Mouse (Mus musculus): Measurements from ENCODE around the gene H2-Q2. TPM values are rescaled to one million over a fixed set of nuclear protein-coding genes. Genes with fewer than 3 reads are reported as not detected.
"Not testable (repeated sequence)": the region's sequence is repeated elsewhere in the genome, so short reads cannot be mapped to it uniquely, and the experiment has no call there.

The H2-Q2 gene
- 6.4 and 6.6 TPM in 2 replicates for polyA plus RNA-seq (2012; rRNA removed)

DNA sequence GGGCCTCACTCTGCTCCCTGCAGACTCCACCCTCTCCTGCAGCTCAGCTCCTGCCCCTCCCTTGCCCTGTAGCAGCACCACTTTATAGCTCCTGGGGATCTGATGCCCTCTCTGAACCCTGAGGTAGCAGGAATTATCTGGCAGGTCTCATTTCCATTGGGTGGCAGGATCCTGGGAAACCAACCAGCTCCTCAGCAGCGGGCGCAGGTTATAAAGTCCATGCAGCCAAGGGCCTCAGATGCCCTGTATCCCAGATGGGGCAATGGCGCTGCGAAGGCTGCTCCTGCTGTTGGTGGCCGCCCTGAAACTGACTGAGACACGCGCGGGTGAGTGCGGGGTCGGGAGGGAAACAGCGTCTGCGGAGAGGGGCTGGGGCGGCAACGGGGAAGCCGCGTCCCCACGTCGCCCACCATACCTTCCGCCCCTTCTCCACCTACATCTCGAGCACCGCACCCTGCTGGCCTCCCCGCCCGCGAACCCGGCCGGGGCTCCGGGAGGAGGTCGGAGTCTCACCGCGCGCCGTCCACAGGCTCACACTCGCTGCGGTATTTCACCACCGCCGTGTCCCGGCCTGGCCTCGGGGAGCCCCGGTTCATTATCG lies at the start of gene H2-Q2:
Gene H2-Q2, plus strand, starts transcription at position 172 of the 601 bp plus-strand sequence.
- peak within 1 kb of the TSS; percentile 58 for H3K4me3 ChIP-seq (replicated peaks; ENCODE audit: extremely low read depth, low read depth, low read length)
- 2% methylated on average over 40 of the region's 40 CpGs for WGBS
- peak; percentile 18 for DNase-seq
- TF ChIP-seq CTCF (IDR thresholded peaks at IDR 0.05; ENCODE audit: insufficient read depth, low read length) (no peak), POLR2A (IDR thresholded peaks at IDR 0.05; ENCODE audit: borderline replicate concordance, extremely low read depth, low read depth, low read length) (no peak)
- H3K4me1 ChIP-seq (ENCODE audit: control insufficient read depth, insufficient read depth, low read length) = peaks cover 4% of the 10 kb centered on the region; the same call in 1 of the 2 replicates

DNA sequence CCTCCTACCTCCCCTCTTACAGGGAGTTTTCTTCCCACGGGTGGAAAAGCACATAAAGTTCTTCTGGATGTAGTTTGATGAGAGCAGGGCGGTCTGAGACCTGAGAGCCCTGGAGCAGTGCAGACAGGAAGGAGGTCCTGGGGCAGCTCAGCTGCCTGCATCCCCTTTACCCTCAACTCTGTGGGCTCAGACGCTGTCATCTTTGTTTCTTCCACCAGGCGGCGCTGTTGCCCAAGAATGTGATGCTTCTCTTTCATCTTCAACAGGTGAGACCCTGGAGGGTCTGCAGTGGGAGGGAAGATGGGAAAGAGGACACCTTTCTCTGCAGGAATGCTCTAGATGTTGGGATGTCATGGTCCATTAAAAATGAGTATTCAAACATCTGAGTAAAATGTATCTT lies 46.2 kb upstream of the H2-Q2 start:
- H3K4me3 ChIP-seq (replicated peaks; ENCODE audit: extremely low read depth, low read depth, low read length); H3K4me1 ChIP-seq (ENCODE audit: control insufficient read depth, insufficient read depth, low read length): not testable (repeated sequence)
- DNase-seq = peak; percentile 77
- WGBS = 1% methylated on average over 5 of the region's 5 CpGs
- TF ChIP-seq CTCF (IDR thresholded peaks at IDR 0.05; ENCODE audit: insufficient read depth, low read length) = peak; percentile 63

DNA sequence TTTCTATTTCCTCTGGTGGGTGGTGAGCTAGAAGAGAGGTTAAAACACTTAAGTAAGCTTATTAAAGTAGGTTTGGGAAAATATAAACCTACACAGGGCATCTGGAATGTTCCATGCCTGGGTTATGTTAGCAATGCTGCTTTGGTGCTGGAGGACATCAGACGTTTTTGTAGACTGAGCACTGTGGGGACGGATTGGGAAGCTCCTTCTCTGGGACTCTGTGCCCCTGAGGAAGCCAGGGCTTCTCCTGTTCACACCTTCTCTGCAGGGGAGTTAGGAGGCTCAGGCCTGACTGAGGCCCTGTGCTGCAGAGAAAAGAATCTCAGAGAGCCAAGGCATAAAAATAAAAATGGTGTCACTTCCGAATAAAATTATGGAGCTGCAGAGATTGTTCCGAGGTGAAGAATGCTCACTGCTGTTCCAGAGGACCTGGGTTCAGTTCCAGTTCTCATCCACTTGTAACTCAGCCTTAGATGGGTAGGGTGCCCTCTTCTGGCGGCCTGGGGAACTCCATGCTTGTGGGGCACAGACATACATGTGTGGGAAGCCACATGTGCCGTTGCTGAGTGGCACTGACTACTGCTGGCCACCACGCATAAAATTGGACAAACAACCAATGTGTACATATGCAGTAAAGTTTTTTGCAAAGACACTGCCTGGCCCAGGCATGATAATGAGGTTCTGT lies 41.6 kb upstream of the H2-Q2 start:
- not testable (repeated sequence) for H3K4me1 ChIP-seq (ENCODE audit: control insufficient read depth, insufficient read depth, low read length); H3K4me3 ChIP-seq (replicated peaks; ENCODE audit: extremely low read depth, low read depth, low read length); DNase-seq
- WGBS = 81% methylated on average over 7 of the region's 7 CpGs

DNA sequence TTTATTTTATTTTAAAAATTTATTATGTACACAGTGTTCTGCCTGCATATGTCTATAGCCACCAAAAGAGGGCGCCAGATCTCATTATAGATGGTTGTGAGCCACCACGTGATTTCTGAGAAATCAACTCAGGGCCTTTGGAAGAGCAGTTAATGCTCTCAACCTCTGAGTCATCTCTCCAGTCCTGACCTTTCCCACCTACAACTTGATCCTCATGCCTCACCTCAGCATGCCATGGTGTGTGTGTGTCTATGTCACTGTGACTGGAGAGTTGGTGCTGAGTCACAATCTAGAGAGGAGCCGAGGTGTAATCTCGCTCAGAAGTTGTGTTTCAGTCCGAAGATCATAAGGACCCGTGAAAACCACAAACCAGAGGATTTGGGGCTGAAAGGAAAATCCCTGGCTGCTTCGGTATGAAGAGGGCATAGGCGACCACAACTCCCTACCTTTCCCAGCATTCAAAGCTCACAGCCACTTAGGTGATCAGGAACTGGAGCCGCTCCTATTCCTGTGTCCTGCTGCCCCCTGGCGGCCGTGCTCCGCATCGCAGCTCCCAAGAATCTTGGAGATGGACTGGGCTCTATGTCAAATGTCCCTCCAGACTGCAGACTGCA lies 40.3 kb upstream of the H2-Q2 start:
- Histone ChIP-seq H3K4me3 (replicated peaks; ENCODE audit: extremely low read depth, low read depth, low read length) (peak overlapping the region; percentile 52), H3K4me1 (ENCODE audit: control insufficient read depth, insufficient read depth, low read length) (0 out of 2 replicates have a peak, but pooled peaks cover 2% of the 10 kb centered on the region)
- 18% methylated on average over 13 of the region's 13 CpGs for WGBS
- peak; percentile 97 for DNase-seq
- TF ChIP-seq CTCF (IDR thresholded peaks at IDR 0.05; ENCODE audit: insufficient read depth, low read length) (peak; percentile 80), POLR2A (IDR thresholded peaks at IDR 0.05; ENCODE audit: borderline replicate concordance, extremely low read depth, low read depth, low read length) (no peak)

DNA sequence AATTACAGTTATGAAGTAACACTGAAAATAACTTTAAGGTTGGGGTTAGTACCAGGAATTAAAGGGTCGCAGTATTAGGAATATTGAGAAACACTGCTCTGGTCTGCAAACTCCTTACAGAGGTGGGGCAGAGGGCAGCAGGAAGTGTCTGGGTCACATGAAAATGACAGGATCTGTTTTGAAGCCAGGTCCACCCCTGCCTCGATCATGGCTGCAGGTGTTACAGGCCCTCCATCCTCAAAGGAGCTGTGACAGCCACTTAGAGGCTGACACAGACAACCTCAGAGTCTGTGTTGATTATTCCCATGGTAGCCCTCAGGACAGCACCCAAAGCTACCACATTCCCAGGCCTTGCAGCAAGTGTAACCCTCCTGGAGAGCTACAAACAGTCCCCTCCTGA lies 38.8 kb upstream of the H2-Q2 start:
- WGBS = 58% methylated on average over 2 of the region's 2 CpGs
- TF ChIP-seq CTCF (IDR thresholded peaks at IDR 0.05; ENCODE audit: insufficient read depth, low read length) (no peak), POLR2A (IDR thresholded peaks at IDR 0.05; ENCODE audit: borderline replicate concordance, extremely low read depth, low read depth, low read length) (no peak)

DNA sequence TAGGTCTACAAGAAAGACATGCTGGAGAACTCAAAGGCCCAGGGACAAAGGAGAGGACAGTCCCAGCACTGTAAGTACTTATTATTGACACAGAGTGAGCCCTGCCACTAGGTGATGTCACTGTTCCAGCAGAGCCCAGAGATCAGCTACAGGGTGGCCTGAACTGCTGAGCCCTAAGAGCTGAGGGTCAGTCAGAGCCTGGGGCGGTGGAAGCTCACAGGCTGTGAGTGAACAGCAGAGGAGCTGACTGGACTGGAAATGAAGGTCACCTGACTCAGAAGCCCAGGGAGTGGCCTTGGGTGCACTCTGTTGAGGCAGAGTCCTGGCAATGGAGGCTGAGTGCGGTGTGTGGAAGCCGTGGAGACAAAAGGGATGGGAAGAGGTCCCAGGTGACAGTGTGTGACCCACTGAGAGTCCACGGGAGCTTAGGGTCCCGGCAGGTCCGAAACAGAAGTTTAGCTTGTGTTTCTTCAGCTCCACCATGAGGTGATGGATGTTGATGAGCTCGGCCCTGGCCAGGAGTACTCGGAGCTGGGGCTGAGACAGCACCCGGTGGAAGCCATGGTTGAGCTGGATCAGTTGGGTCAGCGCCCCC lies 38.2 kb upstream of the H2-Q2 start:
- DNase-seq = no peak
- no peak overlapping the region for H3K4me3 ChIP-seq (replicated peaks; ENCODE audit: extremely low read depth, low read depth, low read length)
- TF ChIP-seq POLR2A (IDR thresholded peaks at IDR 0.05; ENCODE audit: borderline replicate concordance, extremely low read depth, low read depth, low read length) (no peak), CTCF (IDR thresholded peaks at IDR 0.05; ENCODE audit: insufficient read depth, low read length) (no peak)
- WGBS = 81% methylated on average over 10 of the region's 10 CpGs
- H3K4me1 ChIP-seq (ENCODE audit: control insufficient read depth, insufficient read depth, low read length) = 0 out of 2 replicates have a peak, but pooled peaks cover 2% of the 10 kb centered on the region

More for the DNA sequence above, 38.8 kb upstream of the H2-Q2 start:
- 0 out of 2 replicates have a peak, but pooled peaks cover 2% of the 10 kb centered on the region for H3K4me1 ChIP-seq (ENCODE audit: control insufficient read depth, insufficient read depth, low read length)
- no peak for DNase-seq
- H3K4me3 ChIP-seq (replicated peaks; ENCODE audit: extremely low read depth, low read depth, low read length) = no peak overlapping the region

DNA sequence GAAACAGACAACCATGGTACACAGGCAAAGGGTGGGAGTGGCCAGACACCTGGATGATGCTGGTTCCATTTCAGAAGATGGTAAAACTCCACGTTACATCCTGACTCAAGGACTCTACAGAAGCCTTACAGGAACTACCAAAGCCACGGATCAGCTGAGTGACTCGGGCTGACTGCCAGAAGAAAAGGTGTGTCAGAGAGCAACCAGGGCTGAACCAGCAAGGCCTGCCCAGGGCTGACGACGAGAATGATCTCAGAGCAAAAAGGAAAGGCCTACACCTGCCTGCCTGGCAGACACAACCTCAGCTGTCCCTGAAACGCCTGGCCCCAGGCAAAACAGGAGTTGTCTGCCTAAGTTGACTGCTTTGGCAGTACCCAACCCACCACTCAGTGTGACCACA lies 37.6 kb upstream of the H2-Q2 start:
- no peak for TF ChIP-seq CTCF (IDR thresholded peaks at IDR 0.05; ENCODE audit: insufficient read depth, low read length)
- no peak for TF ChIP-seq POLR2A (IDR thresholded peaks at IDR 0.05; ENCODE audit: borderline replicate concordance, extremely low read depth, low read depth, low read length)
- Histone ChIP-seq H3K4me1 (ENCODE audit: control insufficient read depth, insufficient read depth, low read length) (0 out of 2 replicates have a peak, but pooled peaks cover 2% of the 10 kb centered on the region), H3K4me3 (replicated peaks; ENCODE audit: extremely low read depth, low read depth, low read length) (no peak overlapping the region)
- 43% methylated on average over 6 of the region's 6 CpGs for WGBS
- no peak for DNase-seq

DNA sequence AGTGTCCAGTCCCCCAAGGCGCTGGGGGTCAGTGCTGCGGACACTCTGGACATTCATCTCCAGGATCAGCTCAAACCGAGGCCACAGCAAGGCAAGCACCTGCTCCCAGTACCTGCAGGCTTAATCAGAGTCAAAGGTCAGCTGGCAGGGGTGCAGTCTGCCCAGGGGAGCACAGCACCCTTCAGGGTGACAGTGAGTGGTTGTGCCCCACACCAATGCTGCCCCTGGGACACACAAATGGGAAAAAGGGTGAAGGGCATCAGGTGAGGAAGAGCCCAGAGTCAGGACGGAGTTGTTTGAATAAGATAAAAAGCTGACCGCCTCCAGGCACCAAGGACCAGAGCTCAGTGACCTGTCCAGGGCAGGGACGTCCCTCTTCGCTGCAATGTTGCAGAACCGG lies 37.1 kb upstream of the H2-Q2 start:
- H3K4me3 ChIP-seq (replicated peaks; ENCODE audit: extremely low read depth, low read depth, low read length); DNase-seq; H3K4me1 ChIP-seq (ENCODE audit: control insufficient read depth, insufficient read depth, low read length): not testable (repeated sequence)
- 78% methylated on average over 8 of the region's 8 CpGs for WGBS

DNA sequence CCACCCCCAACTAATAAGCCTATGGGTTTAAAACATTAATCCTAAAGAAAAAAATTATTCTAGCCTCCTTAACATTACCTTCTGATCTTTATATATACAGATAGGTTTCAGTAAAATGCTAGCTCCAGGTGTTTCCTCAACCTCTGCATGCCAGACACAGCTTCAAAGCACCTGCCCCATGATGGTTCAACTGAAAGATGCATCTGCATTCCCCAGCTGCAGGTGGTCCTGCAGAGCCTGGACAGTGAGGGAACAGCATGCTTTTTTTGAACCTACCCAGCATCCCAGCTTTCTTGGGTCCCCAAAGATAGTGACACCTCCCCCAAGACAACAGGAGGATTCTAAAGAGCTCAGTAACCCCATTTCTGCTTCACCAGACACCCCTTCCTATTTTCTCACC lies 23.4 kb upstream of the H2-Q2 start:
- no peak for DNase-seq
- H3K4me3 ChIP-seq (replicated peaks; ENCODE audit: extremely low read depth, low read depth, low read length) = no peak overlapping the region
- TF ChIP-seq CTCF (IDR thresholded peaks at IDR 0.05; ENCODE audit: insufficient read depth, low read length) (no peak), POLR2A (IDR thresholded peaks at IDR 0.05; ENCODE audit: borderline replicate concordance, extremely low read depth, low read depth, low read length) (no peak)
- H3K4me1 ChIP-seq (ENCODE audit: control insufficient read depth, insufficient read depth, low read length) = peaks cover 6% of the 10 kb centered on the region

All from lung, adult 2 months (tissue).